Mouse (Mus musculus): ENCODE measurements around the gene Smg5. TPM values are rescaled to one million over a fixed set of nuclear protein-coding genes. Genes with fewer than 3 reads are reported as not detected.
"Not testable (repeated sequence)": the region's sequence is repeated elsewhere in the genome, so short reads cannot be mapped to it uniquely, and the experiment has no call there.

The Smg5 gene
- 10 to 100 TPM; 34.8 to 35.8 TPM for total RNA-seq (2021)
- long read RNA-seq, experiment 1, partial matches to known transcripts: 0 of 5 reads
- long read RNA-seq, experiment 1, other reads (novel, unspliced or antisense): 3 of 5 reads
- long read RNA-seq, experiment 2, full-length matches to known transcripts: 4 of 15 reads
- long read RNA-seq, experiment 2, partial matches to known transcripts: 0 of 15 reads
- long read RNA-seq, experiment 2, other reads (novel, unspliced or antisense): 11 of 15 reads

- peak; percentile 95 for DNase-seq
- intact Hi-C loops (cut with DNase I): no loop called here
Measured at GRCm38 (mm10) chr3:88336058-88337013, at the start of gene Smg5, which contains the start of gene Tmem79. Gene Smg5 (plus strand): TSS chr3:88336260. Gene Tmem79 (minus strand): TSS chr3:88336148.

- intact Hi-C loops (cut with DNase I): no loop called here
Measured at GRCm38 (mm10) chr3:88287110-88287509, 49.0 kb upstream of the Smg5 start, which contains the start of gene Gm38392. Gene Gm38392 (minus strand): TSS chr3:88287210.

GRCm38 (mm10) chr3:88288133-88288713 is 47.8 kb upstream of the Smg5 start:
- DNase-seq; intact Hi-C loops (cut with DNase I): not testable (repeated sequence)

More at GRCm38 (mm10) chr3:88287110-88287509, 49.0 kb upstream of the Smg5 start, which contains the start of gene Gm38392:
- no peak for DNase-seq

GRCm38 (mm10) chr3:88291970-88292369 is 44.1 kb upstream of the Smg5 start:
- DNase-seq: no peak
- intact Hi-C loops (cut with DNase I): loop anchor here (10.0 kb wide), 1 partner anchor 393 kb away; the partner anchor contains the start of gene Khdc4

GRCm38 (mm10) chr3:88295272-88295671 is 40.8 kb upstream of the Smg5 start:
- intact Hi-C loops (cut with DNase I): loop anchor here (10.0 kb wide), 1 partner anchor 390 kb away; the partner anchor contains the start of gene Khdc4
- not testable (repeated sequence) for DNase-seq

- no peak for DNase-seq
- intact Hi-C loops (cut with DNase I): loop anchor here (10.0 kb wide), 1 partner anchor 389 kb away; the partner anchor contains the start of gene Khdc4
Measured at GRCm38 (mm10) chr3:88296110-88296560, 39.9 kb upstream of the Smg5 start.

GRCm38 (mm10) chr3:88296561-88297318 is 39.3 kb upstream of the Smg5 start, which contains the start of the genes Tsacc and Cct3:
Gene Tsacc (minus strand): TSS chr3:88296999.
Gene Cct3 (plus strand): TSS chr3:88297116.
- intact Hi-C loops (cut with DNase I): loop anchor here (10.0 kb wide), 1 partner anchor 388 kb away; the partner anchor contains the start of gene Khdc4
- DNase-seq: peak; percentile 87 to 91

- no peak for DNase-seq
- intact Hi-C loops (cut with DNase I): loop anchor here (10.0 kb wide), 1 partner anchor 387 kb away; the partner anchor contains the start of gene Khdc4
Measured at GRCm38 (mm10) chr3:88297321-88297851, 38.7 kb upstream of the Smg5 start.

GRCm38 (mm10) chr3:88299172-88299571 is 36.9 kb upstream of the Smg5 start:
- intact Hi-C loops (cut with DNase I): loop anchor here (10.0 kb wide), 1 partner anchor 386 kb away; the partner anchor contains the start of gene Khdc4
- no peak for DNase-seq

GRCm38 (mm10) chr3:88324951-88325405 is 11.1 kb upstream of the Smg5 start, which contains the start of gene Glmp:
Gene Glmp (plus strand): TSS chr3:88325023.
- peak in 1 of 2 experiments; percentile 45 for DNase-seq
- intact Hi-C loops (cut with DNase I): no loop called here

GRCm38 (mm10) chr3:88328956-88329355 is 7.1 kb upstream of the Smg5 start:
- intact Hi-C loops (cut with DNase I): no loop called here
- DNase-seq: no peak

- intact Hi-C loops (cut with DNase I): no loop called here
- no peak for DNase-seq
Measured at GRCm38 (mm10) chr3:88331282-88331681, 4.8 kb upstream of the Smg5 start.

GRCm38 (mm10) chr3:88334029-88334658 is 1.9 kb upstream of the Smg5 start:
- intact Hi-C loops (cut with DNase I): no loop called here
- no peak for DNase-seq

- no peak for DNase-seq
- intact Hi-C loops (cut with DNase I): no loop called here
Measured at GRCm38 (mm10) chr3:88334902-88335435, 1.1 kb upstream of the Smg5 start.

GRCm38 (mm10) chr3:88335436-88336053 is 515 bp upstream of the Smg5 start:
- peak in 1 of 2 experiments; percentile 26 for DNase-seq
- intact Hi-C loops (cut with DNase I): no loop called here

GRCm38 (mm10) chr3:88337367-88338020 is 1.4 kb downstream of the Smg5 start:
- intact Hi-C loops (cut with DNase I): no loop called here
- no peak for DNase-seq

GRCm38 (mm10) chr3:88338316-88338715 is 2.3 kb downstream of the Smg5 start:
- intact Hi-C loops (cut with DNase I): no loop called here
- DNase-seq: no peak
